Mouse (Mus musculus): ENCODE results near the gene Mrtfa.
A peak's percentile ranks its signal among the peaks of the same experiment; 100 is the strongest.

Mrtfa gene

DNA sequence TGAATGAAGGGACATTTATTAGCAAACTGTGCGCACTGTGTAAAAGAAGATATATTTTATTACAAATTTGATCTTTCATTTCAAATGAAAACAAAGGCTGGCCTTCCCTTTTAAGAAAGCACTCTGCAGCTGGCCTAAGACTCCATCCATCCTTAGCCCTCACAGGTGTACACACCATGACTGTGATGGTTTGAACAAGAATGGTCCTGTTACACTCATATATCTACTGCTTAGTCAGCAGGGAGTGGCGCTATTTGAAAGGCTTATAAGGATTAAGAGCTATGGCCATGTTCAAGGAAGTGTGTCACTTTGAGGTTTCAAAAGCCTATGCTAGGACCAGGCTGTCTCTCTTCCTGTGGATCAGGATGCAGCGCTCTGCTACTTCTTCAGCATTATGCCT, 122.8 kb downstream of the Mrtfa start:
- no peak for DNase-seq (ENCODE audit: low spot score in 2 of 2)

GRCm38 (mm10) chr15:81066976-81067375, 123.6 kb downstream of the Mrtfa start:
- DNase-seq (ENCODE audit: low spot score in 2 of 2): no peak

- no peak for DNase-seq (ENCODE audit: low spot score in 2 of 2)
These were observed 125.9 kb downstream of the Mrtfa start for GRCm38 (mm10) chr15:81064661-81065060.

DNA sequence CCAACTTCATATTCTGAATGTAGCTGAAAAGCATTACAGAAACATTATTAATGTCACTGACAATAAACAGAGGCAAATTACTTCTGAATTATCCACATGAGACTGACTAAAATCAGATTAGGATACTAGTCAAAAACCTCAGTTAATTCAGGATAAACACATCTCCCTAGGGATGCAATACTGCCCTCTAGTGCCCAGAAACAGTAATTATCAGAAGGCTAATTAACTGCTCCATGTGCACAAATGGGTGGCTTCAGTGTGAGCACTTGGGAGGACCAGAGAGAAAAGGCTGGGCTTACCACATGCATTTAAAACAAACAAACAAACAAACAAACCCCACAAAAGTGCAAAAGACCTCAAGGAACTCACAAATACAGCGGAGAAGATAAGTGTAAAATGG, 126.4 kb downstream of the Mrtfa start:
- DNase-seq (ENCODE audit: low spot score in 2 of 2): peak in 1 of 2 experiments; percentile 45

- DNase-seq (ENCODE audit: low spot score in 2 of 2): no peak
These were observed 127.9 kb downstream of the Mrtfa start for GRCm38 (mm10) chr15:81062616-81063015.

GRCm38 (mm10) chr15:81062175-81062588, 128.4 kb downstream of the Mrtfa start:
- DNase-seq (ENCODE audit: low spot score in 2 of 2): no peak

DNA sequence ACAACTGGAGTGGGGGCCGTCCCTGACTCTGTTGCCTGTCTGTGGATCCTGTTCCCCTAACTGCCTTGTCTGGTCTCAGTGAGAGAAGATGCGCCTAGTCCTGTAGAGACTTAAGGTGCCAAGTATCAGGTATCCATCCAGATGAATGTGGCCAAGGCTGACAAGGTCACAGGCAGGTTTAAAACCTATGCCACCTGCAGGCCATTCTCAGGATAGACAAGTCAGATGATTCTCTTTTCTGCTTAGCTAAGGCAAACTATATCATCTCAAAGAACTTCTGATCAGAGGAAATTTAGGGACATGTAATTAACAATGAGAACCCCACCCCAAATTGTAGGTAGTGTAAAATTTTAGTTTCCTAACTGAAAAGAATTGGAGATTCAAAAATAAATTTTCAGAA, 129.6 kb downstream of the Mrtfa start:
- DNase-seq (ENCODE audit: low spot score in 2 of 2): no peak

DNA sequence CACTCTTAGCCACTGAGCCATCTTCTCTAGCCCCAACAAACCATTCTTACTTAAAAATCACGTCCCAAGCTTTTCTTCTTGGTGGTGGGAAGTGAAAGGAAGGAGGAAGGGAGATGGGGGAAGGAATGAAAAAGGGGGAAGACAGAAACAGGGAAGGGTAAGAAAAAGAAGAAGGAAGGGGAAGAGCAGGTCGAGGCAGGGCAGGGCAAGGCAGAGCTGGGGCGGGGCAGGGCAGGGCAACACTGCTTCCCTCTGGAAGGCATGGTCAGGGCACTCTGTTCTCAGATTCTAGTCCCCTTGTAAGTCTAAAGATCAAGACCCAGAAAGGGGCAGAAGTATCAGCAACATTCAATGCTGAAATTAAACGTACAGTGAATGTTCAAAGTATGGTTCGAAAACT, 132.8 kb downstream of the Mrtfa start:
- DNase-seq (ENCODE audit: low spot score in 2 of 2): no peak

DNA sequence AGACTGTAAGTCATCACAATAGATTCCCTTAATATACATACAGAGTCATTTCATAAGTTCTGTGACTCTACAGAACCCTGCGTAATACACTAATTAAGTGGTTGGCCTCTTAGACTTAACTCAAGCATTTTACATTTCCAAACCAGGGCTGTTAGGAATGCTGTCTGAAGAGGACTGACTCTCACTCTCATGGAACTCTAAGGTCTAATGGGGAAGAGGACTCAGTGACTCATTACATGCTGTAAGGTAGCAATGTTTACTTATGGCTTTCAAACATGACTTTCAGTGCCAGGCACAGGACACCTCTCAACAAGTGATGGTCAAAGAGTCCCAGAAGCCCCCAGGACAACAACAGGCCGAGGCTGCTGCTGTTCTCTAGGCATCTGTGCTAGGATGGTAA, 135.1 kb downstream of the Mrtfa start:
- no peak for DNase-seq (ENCODE audit: low spot score in 2 of 2)

DNA sequence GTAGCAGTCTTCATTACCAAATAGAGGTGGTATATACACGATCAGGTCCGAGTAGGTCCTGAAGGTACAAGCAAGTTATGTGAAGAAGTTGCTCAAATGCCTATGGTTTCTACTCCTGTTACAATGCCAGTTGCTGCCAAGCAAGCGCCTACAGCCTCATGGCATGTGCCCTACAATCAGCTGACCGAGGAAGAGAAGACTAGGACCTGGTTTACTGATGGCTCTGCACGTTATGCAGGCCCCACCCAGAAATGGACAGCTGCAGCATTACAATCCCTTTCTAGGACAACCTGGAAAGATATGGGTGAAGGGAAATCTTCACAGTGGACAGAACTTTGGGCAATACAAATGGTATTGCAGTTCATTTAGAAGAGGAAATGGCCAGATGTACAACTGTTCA, 138.1 kb downstream of the Mrtfa start:
- no peak for DNase-seq (ENCODE audit: low spot score in 2 of 2)

- DNase-seq (ENCODE audit: low spot score in 2 of 2): no peak
These were observed 140.1 kb downstream of the Mrtfa start for GRCm38 (mm10) chr15:81050488-81050887.

GRCm38 (mm10) chr15:81049401-81050053, 141.0 kb downstream of the Mrtfa start:
- peak; percentile 36 to 52 for DNase-seq (ENCODE audit: low spot score in 2 of 2)

GRCm38 (mm10) chr15:81047497-81047896, 143.1 kb downstream of the Mrtfa start:
- DNase-seq (ENCODE audit: low spot score in 2 of 2): no peak

GRCm38 (mm10) chr15:81046061-81046460, 144.5 kb downstream of the Mrtfa start:
- DNase-seq (ENCODE audit: low spot score in 2 of 2): no peak

- DNase-seq (ENCODE audit: low spot score in 2 of 2): peak; percentile 80 to 81
These were observed 145.2 kb downstream of the Mrtfa start for GRCm38 (mm10) chr15:81045336-81045735.

DNA sequence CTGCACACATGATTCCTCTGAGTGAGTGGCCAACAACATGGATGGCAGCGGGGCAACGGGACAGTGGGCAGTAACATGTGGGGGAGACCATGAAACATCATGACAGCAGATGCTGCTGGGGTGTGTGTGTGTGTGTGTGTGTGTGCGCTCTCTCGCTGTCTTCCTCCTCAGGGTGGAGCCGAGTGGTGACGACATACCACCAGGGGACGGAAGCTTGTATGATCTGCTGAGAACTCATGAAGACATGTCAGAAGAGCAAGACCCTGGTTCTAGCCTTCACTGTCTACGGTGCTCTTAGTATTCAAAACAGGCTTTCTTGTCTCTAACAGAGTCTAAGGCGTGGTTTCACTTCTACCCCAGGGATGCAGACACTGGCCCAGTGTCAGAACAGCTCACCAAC, 146.1 kb downstream of the Mrtfa start:
- peak; percentile 78 to 82 for DNase-seq (ENCODE audit: low spot score in 2 of 2)

DNA sequence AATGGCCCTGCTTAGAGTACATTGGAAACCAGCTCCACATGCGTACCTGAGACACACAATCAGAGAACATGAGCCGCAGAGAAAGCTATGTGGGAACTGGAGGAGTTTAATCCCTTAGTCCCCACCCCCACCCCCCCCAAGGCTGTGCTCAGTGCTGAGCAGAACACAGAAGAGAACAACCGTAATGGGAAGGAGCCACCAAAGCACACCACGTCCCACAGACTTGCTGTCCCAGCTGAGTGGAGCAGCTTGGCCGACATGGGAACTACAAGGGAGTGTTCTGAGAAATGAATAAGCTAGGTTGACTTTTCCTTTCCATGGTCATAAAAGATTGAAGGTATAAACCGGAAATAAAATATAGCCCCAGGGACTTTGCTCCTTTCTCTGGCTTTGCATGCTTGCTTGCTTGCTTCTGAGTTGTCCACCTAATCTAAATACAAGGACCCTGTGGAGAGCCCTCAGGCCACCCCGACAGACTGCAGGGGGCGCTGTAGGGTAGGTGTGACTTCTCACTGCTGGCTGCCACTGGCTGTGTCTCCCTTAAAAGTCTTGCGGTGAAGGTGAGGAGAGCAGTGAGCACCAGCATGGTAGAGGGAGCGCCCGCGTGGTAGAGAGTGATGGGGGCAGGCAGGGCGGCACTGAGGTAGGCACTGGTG, 148.2 kb downstream of the Mrtfa start:
- DNase-seq (ENCODE audit: low spot score in 2 of 2): peak in 1 of 2 experiments; percentile 48

GRCm38 (mm10) chr15:81041767-81042166, 148.8 kb downstream of the Mrtfa start:
- DNase-seq (ENCODE audit: low spot score in 2 of 2): no peak

DNA sequence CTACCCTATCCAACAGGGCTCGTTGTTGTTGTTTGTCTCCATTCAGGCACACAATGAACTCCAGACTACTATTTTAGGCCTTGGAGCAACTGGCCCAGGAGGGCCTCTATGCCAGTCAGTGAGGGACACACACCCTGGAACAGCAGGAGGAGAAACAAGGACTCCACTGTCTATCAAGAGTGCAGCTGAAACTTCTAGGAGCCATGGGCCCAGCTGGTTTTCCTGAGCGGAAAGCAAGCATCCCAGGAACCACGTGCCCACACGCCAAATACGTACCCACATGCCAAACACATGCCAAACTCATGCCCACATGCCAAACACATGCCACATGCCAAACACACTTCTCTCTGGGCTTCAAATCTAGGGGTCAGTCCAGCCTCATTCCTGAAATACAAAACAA, 152.1 kb downstream of the Mrtfa start:
- no peak for DNase-seq (ENCODE audit: low spot score in 2 of 2)

DNA sequence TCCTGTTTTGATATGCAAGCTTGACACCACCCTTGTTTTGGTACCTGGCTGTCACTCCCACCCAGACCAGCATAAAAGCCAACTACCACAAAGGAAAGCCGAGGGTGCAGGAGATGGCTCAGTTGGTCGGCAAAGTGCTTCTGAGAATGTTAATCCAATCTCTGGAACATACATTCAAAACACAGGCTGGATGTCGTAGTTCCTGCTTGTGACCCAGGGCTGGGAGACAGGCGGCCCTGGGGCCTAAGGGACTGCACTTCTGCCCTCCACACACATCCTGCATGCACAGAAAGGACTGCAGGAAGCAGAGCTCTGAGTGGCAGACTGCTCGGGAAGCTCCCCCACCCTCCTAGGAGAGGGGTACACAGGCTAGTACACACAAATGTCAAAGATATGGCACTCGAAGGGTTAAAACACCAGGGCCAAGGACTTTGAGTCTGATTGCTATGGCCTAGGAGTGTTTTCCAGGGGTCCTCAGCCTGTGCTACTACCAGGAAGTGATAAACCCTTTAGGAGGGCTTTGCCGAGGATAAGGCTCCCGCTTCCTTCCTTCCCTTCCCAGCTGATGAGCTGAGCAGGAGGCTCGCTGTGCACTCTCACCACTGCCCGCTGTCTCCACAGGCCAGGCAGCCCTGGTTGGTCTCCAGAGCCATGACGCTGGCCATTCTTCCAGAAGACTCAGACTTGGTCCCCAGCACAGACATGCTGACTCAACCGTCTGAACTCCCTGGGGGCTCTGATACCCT, 155.0 kb downstream of the Mrtfa start:
- DNase-seq (ENCODE audit: low spot score in 2 of 2): peak; percentile 44 to 48

DNA sequence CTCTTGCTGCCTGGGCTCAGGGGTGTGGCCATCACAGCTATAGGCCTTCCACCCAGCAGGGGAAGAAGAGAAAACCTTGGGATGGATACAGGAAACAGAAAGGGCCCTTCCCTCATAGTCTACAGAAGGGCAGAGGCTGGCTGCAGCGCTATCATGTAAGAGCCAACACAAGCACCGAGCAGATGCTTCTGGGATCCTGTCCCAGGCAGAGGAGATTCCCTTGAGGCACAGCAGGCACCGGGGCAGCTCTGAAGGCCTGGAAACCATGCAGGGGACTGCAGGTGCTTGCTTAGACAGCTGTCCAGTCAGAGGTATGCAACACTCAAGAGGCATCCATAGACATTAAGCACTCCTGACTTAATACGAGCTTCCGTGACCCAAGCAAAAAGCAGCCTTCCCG, 156.4 kb downstream of the Mrtfa start:
- DNase-seq (ENCODE audit: low spot score in 2 of 2): no peak

DNA sequence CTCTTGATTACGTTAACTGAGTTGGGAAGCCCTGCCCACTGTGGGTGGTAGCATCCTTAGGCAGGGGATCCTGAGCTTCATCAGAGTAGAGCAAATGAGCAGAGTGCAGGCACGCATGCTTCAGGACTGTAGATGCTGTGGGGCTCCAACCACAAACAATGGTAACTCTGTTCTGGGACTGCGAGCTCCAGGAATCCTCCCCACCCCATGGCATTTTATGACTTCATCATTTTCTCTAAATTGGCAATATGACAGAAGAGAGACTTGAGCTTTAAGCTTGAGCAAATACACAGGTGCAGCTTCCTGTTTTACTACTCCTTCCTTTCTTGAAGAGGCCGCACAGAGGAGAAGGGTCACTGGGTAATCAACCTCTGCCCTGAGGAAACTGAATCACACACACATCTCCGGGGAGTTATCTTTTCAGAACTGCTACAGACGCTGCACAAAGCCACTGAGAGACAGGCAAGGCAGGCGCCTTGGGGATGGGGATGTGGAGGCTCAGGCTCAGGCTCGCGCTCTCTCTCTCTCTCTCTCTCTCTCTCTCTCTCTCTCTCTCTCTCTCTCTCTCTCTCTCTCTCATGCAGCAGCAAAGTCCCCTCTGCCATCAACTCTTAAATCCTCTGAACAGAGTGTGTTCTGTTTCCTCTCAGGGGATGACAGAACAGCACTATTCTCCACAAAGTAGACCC, 157.5 kb downstream of the Mrtfa start:
- peak; percentile 78 to 82 for DNase-seq (ENCODE audit: low spot score in 2 of 2)
